Mouse (Mus musculus) skeletal muscle tissue, postnatal 0 days (tissue): ENCODE results near the gene Rpl18. TPM values are rescaled to one million over a fixed set of nuclear protein-coding genes. Genes with fewer than 3 reads are reported as not detected.

Source experiments
- polyA plus RNA-seq: library from polyadenylated mRNA; unstranded; fragments of >200 nt; fragmentation: Nextera tagmentation; extraction: Ambion mirVana; gene quantifications from 2 replicates; pipeline ENCODE4 v1.2.1, GENCODE M21; 2015

Gene Rpl18
- 568 and 577 TPM in 2 replicates for polyA plus RNA-seq

GRCm38 (mm10) chr7:45715090-45715708 is at the start of gene Rpl18:
Rpl18 (plus strand) TSS chr7:45715457.

GRCm38 (mm10) chr7:45666161-45666560 is 49.1 kb upstream of the Rpl18 start, which contains the start of gene Fut2:
Fut2 (minus strand) TSS chr7:45666394.

GRCm38 (mm10) chr7:45683396-45684050 is 31.7 kb upstream of the Rpl18 start, which contains the start of gene Ntn5:
Ntn5 (plus strand) TSS chr7:45684022.

GRCm38 (mm10) chr7:45693921-45694591 is 21.2 kb upstream of the Rpl18 start, which contains the start of gene Sec1:
Sec1 (minus strand) TSS chr7:45694402.

GRCm38 (mm10) chr7:45699523-45700141 is 15.6 kb upstream of the Rpl18 start, which contains the start of gene Car11:
Car11 (plus strand) TSS chr7:45699843.

GRCm38 (mm10) chr7:45704730-45705442 is 10.4 kb upstream of the Rpl18 start, which contains the start of gene Dbp:
Dbp (plus strand) TSS chr7:45705088.

GRCm38 (mm10) chr7:45717918-45718297 is 2.7 kb downstream of the Rpl18 start, which contains the start of gene Sphk2:
Sphk2 (minus strand) TSS chr7:45718002.

GRCm38 (mm10) chr7:45720413-45721233 is 5.4 kb downstream of the Rpl18 start, which contains the start of gene Fam83e:
Fam83e (plus strand) TSS chr7:45721212.

GRCm38 (mm10) chr7:45725713-45726112 is 10.5 kb downstream of the Rpl18 start, which contains the start of gene Spaca4:
Spaca4 (minus strand) TSS chr7:45725813.

Other genes starting within 250 kb of the Rpl18 start
- gene Bax, start 248.6 kb upstream of the Rpl18 start, polyA plus RNA-seq = 74.5 and 83.5 TPM in 2 replicates
- 0.06 and 0.12 TPM in 2 replicates for gene Tulp2, start 233.6 kb upstream of the Rpl18 start, polyA plus RNA-seq
- gene Gm45808, start 228.6 kb upstream of the Rpl18 start, polyA plus RNA-seq = not detected in 2 replicates
- 7.1 and 7.2 TPM in 2 replicates for gene Dhdh, start 226.7 kb upstream of the Rpl18 start, polyA plus RNA-seq
- 124 and 146 TPM in 2 replicates for gene Nucb1, start 205.1 kb upstream of the Rpl18 start, polyA plus RNA-seq
- gene Ppp1r15a, start 189.2 kb upstream of the Rpl18 start, polyA plus RNA-seq = 19.1 and 19.6 TPM in 2 replicates
- gene Plekha4, start 189.1 kb upstream of the Rpl18 start, polyA plus RNA-seq = 5.6 and 8.0 TPM in 2 replicates
- 6.1 and 7.2 TPM in 2 replicates for gene Hsd17b14, start 160.6 kb upstream of the Rpl18 start, polyA plus RNA-seq
- 35.4 and 88.9 TPM in 2 replicates for gene Bcat2, start 145.3 kb upstream of the Rpl18 start, polyA plus RNA-seq
- 0.18 TPM in 1 of 2 replicates, not detected in the other for gene Fgf21, start 100.0 kb upstream of the Rpl18 start, polyA plus RNA-seq
- 0.05 TPM in 1 of 2 replicates, not detected in the other for gene Fut1, start 98.2 kb upstream of the Rpl18 start, polyA plus RNA-seq
- gene Izumo1, start 93.6 kb upstream of the Rpl18 start, polyA plus RNA-seq = 0.06 TPM in 1 of 2 replicates, not detected in the other
- 10.3 and 13.9 TPM in 2 replicates for gene Rasip1, start 88.0 kb upstream of the Rpl18 start, polyA plus RNA-seq
- 139 and 174 TPM in 2 replicates for gene Mamstr, start 75.5 kb upstream of the Rpl18 start, polyA plus RNA-seq
- gene Fut2, start 49.1 kb upstream of the Rpl18 start, polyA plus RNA-seq = 1.9 and 2.1 TPM in 2 replicates
- gene Ntn5, start 31.4 kb upstream of the Rpl18 start, polyA plus RNA-seq = 1.6 and 1.7 TPM in 2 replicates
- 0.33 and 0.40 TPM in 2 replicates for gene Sec1, start 21.1 kb upstream of the Rpl18 start, polyA plus RNA-seq
- gene Car11, start 15.6 kb upstream of the Rpl18 start, polyA plus RNA-seq = 2.4 and 3.0 TPM in 2 replicates
- 9.9 and 10.3 TPM in 2 replicates for gene Dbp, start 10.4 kb upstream of the Rpl18 start, polyA plus RNA-seq
- 11.7 and 13.4 TPM in 2 replicates for gene Sphk2, start 2.5 kb downstream of the Rpl18 start, polyA plus RNA-seq
- 0.10 and 0.17 TPM in 2 replicates for gene Fam83e, start 5.8 kb downstream of the Rpl18 start, polyA plus RNA-seq
- not detected in 2 replicates for gene Spaca4, start 10.4 kb downstream of the Rpl18 start, polyA plus RNA-seq
- 0.18 TPM in 1 of 2 replicates, not detected in the other for gene Lmtk3, start 68.3 kb downstream of the Rpl18 start, polyA plus RNA-seq
- 0.21 and 5.3 TPM in 2 replicates for gene Sult2b1, start 69.2 kb downstream of the Rpl18 start, polyA plus RNA-seq
- gene Cyth2, start 99.1 kb downstream of the Rpl18 start, polyA plus RNA-seq = 42.5 and 48.2 TPM in 2 replicates
- gene Kcnj14, start 109.3 kb downstream of the Rpl18 start, polyA plus RNA-seq = 0.31 and 0.54 TPM in 2 replicates
- 27.3 and 27.6 TPM in 2 replicates for gene Grwd1, start 115.5 kb downstream of the Rpl18 start, polyA plus RNA-seq
- 37.5 and 44.5 TPM in 2 replicates for gene Kdelr1, start 157.3 kb downstream of the Rpl18 start, polyA plus RNA-seq
- gene Grin2d, start 162.9 kb downstream of the Rpl18 start, polyA plus RNA-seq = 0.33 and 0.34 TPM in 2 replicates
- gene Syngr4, start 181.3 kb downstream of the Rpl18 start, polyA plus RNA-seq = 0.45 and 1.2 TPM in 2 replicates
- 9.8 and 11.6 TPM in 2 replicates for gene Tmem143, start 181.5 kb downstream of the Rpl18 start, polyA plus RNA-seq
- 111 and 129 TPM in 2 replicates for gene Emp3, start 205.9 kb downstream of the Rpl18 start, polyA plus RNA-seq
- 2.0 and 2.4 TPM in 2 replicates for gene Ccdc114, start 208.6 kb downstream of the Rpl18 start, polyA plus RNA-seq